Mouse (Mus musculus): ENCODE measurements around the gene Psmc3. TPM values are rescaled to one million over a fixed set of nuclear protein-coding genes. Genes with fewer than 3 reads are reported as not detected.
"Not testable (repeated sequence)": the region's sequence is repeated elsewhere in the genome, so short reads cannot be mapped to it uniquely, and the experiment has no call there.

Gene Psmc3
- 100 to 1,000 TPM; 203 to 208 TPM for total RNA-seq (2021)
- long read RNA-seq, experiment 1, transcript Psmc3-202 (12 exons, 1,636 nt), result major isoform, 259 of 311 reads
- long read RNA-seq, experiment 1, partial matches to known transcripts, result 37 of 311 reads
- long read RNA-seq, experiment 1, other reads (novel, unspliced or antisense), result 15 of 311 reads
- long read RNA-seq, experiment 2, transcript Psmc3-202 (12 exons, 1,636 nt), result major isoform, 237 of 291 reads
- long read RNA-seq, experiment 2, partial matches to known transcripts, result 25 of 291 reads
- long read RNA-seq, experiment 2, other reads (novel, unspliced or antisense), result 29 of 291 reads

DNA sequence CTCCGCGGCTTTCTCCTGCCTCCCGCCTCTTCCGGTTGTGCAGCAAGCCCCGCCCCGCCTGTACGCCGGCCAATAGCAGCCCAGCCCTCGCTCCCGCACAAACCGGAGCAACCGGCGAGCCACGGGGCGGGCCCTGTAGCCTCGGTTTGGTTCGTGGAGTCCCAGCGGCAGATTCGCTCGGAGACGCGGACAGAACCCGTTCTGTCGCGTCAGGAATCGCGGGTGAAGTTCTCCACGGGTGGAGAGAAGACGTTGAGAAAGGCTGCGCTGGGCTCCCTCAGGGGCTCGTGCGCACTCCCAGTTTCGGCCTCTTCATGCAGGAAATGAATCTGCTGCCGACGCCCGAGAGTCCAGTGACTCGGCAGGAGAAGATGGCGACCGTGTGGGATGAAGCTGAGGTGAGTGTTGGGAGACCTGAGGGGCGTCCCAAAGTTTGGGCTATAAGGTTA lies at the start of gene Psmc3:
Gene Psmc3, plus strand, starts transcription at position 76 of the 449 bp plus-strand sequence.
- DNase-seq (ENCODE audit: low spot score in 2 of 2), result peak; percentile 96
- intact Hi-C loops (cut with DNase I), result no loop called here

DNA sequence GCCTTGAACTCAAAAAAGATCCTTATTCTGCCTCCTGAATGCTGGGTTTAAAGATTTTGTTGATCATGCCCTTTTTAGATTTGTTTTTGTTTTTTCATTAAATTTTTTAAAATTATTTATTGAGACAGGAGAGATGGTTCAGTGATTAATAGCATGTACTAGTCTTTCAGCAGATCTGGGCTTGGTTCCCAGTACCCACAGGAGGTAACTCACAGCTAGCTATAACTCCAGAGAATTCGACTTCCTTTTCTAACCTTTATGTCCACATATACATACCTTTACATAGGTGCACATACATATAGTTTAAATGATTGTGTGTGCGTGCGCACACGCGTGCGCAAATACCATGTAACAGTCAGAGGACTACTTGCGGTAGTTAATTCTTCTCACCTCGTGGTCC lies 45.3 kb upstream of the Psmc3 start:
- intact Hi-C loops (cut with DNase I), result no loop called here

DNA sequence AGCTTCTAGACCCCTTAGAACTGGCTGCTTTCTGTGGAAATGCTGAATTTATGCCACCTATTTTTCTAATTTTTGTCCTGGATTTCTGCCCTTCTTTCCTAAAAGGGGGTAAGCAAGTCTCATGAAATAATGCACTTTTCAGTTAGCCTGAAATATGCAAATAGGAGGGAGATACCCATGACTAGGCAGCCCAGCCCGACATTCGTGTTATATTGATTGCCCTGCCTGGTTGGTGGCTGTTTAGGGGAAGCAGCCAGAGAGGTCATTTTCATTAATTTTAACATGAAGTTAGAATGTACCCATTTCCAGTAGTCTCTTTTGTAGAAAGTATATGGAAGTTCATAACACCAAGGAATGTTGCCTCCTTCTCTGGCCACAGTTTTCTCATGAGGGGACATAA lies 39.9 kb upstream of the Psmc3 start:
- no peak for DNase-seq (ENCODE audit: low spot score in 2 of 2)
- intact Hi-C loops (cut with DNase I), result no loop called here

More for the DNA sequence above, 45.3 kb upstream of the Psmc3 start:
- no peak for DNase-seq (ENCODE audit: low spot score in 2 of 2)

DNA sequence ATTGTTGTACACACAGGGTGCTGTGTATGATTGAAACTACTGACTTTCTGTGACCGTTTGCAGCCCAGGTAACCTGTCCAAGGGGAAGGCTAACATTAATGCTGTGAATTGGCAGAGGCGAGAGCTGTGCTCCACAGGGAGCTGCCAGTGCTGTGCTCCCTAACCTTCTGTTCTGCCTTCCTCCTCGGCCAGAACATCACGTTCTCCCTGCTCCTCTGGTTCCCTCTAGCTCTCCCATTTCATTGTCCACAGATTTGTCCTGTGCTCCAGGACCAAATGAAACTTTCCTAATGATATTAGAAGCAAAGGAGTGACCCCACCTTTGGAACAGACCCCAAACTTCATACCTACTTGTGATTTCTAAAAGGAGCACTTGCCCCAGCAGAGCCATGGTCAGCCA lies 38.4 kb upstream of the Psmc3 start:
- intact Hi-C loops (cut with DNase I), result no loop called here
- no peak for DNase-seq (ENCODE audit: low spot score in 2 of 2)

DNA sequence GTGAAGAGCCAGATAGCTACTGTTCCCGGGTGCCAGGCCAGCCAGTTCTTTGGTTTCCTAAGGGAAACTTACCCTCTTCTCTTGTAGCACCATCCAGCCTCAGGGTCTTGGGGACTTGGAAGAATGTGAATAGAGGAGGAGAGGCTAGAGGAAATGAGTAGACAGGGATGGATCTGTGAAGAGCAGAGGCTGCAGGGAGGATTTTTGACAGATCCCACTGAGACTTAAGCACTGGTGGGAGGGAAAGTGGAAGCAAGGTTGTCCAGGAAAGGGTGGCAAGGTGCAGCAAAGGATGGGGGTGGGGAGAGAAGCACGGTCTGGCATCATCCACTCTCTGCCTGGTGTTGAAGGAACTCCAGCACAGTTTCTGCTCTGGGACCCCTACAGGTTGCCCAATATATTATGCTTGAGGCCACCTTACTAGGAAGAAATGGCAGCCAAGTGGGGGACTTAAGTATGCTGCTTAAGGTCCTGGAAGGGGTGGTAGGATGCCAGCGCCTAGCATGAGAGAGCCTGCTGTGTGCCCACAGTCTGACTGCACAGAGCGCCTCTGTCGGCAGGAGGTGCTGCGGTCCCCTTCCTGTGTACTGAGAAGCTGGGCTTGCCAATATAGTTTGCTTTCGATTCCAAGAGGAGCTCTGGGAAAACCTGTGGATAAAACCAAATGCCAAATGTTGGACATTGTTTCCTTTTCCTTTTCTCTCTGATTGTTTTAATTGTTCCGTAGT lies 35.6 kb upstream of the Psmc3 start:
- intact Hi-C loops (cut with DNase I), result no loop called here
- DNase-seq (ENCODE audit: low spot score in 2 of 2), result peak; percentile 39 to 67

DNA sequence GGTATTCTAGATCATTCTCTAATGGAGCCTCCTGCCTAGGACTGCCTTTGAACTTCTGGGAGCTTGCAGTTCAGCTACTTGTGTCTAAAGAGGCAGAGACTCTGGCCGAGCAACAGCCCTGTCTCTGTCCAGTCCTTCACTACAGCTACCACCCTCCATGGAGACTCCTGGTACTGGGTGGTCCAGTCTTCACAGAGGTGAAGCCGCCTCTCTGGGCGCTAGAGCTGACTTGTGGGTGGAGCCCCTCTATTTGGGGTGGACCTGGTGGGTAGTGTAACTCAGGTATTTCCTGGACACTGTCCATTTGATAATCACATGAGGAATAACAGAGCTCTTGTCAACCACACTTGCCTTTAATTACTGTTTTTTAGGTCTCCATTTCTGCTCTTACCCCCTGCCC lies 33.9 kb upstream of the Psmc3 start:
- intact Hi-C loops (cut with DNase I), result no loop called here
- DNase-seq (ENCODE audit: low spot score in 2 of 2), result no peak

DNA sequence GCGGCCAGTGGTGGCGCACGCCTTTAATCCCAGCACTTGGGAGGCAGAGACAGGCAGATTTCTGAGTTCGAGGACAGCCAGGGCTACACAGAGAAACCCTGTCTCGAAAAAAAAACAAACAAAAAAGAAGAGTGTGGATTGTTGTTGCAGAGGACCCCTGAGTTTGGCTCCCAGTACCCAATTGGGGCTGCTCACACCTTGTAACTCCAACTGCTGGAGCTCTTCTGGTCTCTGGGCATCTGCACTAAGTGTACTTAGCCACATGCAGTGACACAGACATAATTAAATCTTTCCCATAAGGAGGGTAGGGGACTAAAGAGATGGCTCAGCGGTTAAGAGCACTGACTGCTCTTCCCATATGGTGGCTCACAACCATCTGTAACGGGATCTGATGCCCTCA lies 31.5 kb upstream of the Psmc3 start:
- intact Hi-C loops (cut with DNase I); DNase-seq (ENCODE audit: low spot score in 2 of 2): not testable (repeated sequence)

DNA sequence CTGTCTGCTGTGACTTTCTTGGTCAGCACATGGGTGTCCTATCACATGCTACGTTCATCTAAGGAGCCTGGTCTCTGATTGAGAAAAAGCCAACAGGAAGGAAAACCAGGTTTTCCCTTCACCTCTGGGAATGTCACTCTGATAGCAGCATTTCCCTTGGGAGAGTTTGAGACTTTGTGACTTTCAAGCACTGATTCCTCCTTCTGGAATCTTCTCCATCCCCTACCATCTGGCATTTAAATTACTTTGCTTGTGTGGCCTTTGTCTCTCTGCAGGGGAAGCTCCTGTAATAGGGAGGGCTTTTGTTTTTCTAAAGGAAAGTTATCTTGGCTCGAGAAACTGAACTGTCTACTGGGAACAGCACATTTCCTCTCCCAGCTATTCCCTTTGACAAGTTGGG lies 30.7 kb upstream of the Psmc3 start:
- intact Hi-C loops (cut with DNase I), result no loop called here

DNA sequence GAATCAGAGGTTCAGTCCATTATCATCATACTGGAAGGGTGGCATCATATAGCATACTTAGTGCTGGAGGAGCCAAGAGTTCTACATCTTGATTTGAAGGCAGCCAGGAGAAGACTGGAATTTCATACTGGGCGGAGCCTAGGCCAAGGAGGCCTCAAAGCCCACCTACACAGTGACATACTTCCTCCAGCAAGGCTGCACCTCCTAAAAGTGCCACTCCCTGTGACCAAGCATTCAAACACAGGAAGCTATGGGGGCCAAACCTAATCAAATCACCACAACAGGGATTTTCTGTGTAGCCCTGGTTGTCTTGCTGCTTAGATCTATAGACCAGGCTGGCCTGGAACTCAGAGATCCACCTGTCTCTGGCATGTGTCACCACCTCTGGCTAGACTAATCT lies 29.9 kb upstream of the Psmc3 start:
- intact Hi-C loops (cut with DNase I), result no loop called here

More for the DNA sequence above, 30.7 kb upstream of the Psmc3 start:
- no peak for DNase-seq (ENCODE audit: low spot score in 2 of 2)

DNA sequence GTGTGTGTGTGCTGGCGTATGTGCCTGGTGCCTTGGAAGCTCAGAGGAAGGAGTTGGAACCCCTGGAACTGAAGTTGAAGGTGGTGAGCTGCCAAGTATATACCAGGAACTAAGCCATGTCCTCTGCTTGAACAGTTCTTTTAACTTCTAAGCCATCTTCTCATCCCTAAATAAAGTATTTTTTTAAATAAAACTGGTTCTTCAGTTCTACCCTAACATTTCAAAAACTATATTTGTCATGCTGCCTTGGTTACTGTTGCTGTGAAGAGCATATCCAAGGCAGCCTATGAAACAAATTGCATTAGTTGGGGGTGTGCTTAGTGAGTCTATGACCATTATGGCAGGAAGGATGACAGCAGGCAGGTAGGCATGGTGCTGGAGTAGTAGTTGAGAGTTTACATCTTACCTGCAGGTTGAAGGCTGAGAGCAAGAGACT lies 28.7 kb upstream of the Psmc3 start:
- intact Hi-C loops (cut with DNase I), result no loop called here
- DNase-seq (ENCODE audit: low spot score in 2 of 2), result peak; percentile 52 to 79

More for the DNA sequence above, 29.9 kb upstream of the Psmc3 start:
- DNase-seq (ENCODE audit: low spot score in 2 of 2), result no peak

DNA sequence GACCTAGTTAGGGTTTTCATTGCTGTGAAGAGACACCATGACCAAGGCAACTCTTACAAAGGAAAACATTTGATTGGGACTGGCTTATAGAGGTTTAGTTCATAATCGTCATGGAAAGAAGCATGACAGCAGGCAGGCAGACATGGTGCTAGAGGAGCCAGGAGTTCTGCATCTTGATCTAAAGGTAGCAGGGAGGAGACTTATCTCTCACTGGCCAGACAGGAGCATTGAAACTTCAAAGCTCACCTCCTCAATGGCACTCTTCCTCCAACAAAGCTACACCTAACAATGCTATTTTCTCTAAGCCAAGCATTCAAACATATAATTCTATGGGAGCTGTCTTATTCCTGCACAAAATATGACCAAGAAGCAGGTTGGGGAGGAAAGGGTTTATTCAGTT lies 27.3 kb upstream of the Psmc3 start:
- no peak for DNase-seq (ENCODE audit: low spot score in 2 of 2)
- intact Hi-C loops (cut with DNase I), result no loop called here

DNA sequence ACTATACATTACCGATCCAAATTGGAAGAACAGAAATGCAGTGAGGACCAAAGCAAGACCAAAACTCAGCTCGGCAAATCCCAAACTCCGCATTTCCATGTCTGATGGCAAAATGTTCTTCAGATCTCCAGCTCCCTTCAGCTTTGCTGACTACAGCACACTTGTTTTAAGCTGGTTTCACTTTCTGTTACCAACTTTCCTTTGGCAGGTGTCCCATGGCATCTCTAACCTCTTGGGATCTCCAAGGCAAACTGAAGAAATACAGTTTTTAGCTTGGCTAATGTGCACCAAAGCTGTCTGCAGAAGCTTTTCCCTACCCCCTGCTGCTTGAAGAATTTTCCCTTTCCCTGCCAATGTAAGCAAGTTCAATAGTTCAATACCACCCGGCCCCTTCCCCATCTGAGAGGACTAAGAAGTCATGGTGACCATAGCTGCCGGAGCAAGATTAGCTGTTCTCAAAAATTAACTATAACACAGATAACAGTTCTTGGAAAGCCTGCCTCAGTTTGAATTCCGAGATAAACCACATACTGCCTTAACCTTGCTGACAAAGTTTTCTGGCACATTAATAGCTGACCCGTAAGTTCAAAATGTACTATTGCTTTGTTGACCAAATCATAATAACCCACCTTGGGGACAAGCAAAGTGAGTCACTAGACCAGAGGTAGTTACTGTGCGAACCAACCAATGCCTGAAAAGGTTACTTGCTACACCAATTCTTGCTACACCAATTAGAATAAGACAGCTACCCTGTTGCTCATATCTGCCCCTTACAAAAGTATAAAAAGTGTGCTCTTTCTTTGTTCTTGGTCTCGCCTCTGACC lies 26.2 kb upstream of the Psmc3 start:
- intact Hi-C loops (cut with DNase I), result no loop called here
- DNase-seq (ENCODE audit: low spot score in 2 of 2), result no peak

DNA sequence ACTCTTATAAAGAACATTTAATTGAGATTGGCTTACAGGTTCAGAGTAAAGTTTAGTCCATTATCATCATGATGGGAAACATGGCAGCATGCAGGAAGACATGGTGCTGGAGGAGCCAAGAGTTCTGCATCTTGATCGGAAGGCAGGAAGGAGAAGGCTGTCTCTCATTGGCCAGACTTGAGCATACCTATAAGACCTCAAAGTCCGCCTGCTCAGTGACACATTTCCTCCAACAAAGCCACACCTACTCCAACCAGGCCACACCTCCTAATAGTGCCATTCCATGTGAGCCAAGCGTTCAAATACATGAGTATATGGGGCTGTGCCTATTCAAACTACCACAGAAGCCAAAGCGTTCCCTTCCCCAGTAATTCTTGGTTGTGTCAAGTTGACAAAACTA lies 22.6 kb upstream of the Psmc3 start:
- intact Hi-C loops (cut with DNase I), result no loop called here
- DNase-seq (ENCODE audit: low spot score in 2 of 2), result no peak

DNA sequence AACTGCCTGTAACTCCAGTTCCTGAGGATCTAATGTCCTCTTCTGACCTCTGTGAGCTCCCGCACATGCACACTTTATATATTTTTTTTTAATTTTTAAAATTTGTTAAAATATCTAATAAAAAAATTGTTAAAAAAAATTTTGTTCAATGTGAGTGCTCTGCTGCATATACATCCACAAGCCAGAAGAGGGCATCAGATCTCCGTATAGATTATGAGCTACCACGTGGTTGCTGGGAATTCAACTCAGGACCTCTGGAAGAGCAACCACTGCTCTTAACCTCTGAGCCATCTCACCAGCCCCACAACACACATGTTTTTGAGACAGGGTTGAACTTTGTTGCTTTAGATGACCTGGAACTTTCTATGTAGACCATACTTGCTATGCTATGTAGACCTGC lies 20.8 kb upstream of the Psmc3 start:
- intact Hi-C loops (cut with DNase I), result no loop called here
- DNase-seq (ENCODE audit: low spot score in 2 of 2), result no peak

DNA sequence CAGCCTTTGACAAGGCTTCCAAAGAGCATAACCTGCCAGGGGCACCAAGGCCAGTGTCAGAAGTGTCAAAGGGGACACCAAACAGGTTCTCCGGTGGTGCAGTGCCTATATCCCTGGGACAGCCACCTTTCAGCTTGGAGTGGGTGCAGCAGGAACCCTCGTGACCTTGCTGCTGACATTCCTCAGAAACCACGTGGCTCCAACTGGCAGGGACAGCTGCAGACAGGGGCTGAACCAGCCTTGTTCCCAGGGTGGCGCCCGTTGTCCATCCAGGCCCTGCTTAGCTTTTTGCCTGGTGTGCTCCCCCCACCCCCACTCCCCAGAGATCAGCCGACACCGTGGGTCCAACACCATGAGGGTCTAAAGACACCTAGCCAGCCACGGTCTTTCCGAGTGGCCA lies 18.4 kb upstream of the Psmc3 start, which contains the start of gene Rapsn:
Gene Rapsn, plus strand, starts transcription at position 236 of the 400 bp plus-strand sequence.
- DNase-seq (ENCODE audit: low spot score in 2 of 2), result no peak
- intact Hi-C loops (cut with DNase I), result no loop called here

DNA sequence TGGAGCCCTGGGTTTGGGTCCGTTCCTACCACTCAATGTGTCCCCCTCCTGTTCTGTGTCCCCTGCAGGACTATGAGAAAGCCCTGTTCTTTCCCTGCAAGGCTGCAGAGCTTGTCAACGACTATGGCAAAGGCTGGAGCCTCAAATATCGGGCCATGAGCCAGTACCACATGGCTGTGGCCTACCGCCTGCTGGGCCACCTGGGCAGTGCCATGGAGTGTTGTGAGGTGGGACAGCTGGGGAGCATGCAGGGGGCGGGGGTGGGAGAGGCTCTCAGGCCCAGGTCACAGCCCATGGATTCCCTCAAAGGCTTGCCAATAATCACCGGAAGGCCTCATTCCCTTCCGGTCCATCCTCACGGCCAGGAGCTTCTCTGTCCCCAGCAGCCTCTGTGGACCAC lies 12.0 kb upstream of the Psmc3 start:
- intact Hi-C loops (cut with DNase I), result no loop called here
- no peak for DNase-seq (ENCODE audit: low spot score in 2 of 2)

DNA sequence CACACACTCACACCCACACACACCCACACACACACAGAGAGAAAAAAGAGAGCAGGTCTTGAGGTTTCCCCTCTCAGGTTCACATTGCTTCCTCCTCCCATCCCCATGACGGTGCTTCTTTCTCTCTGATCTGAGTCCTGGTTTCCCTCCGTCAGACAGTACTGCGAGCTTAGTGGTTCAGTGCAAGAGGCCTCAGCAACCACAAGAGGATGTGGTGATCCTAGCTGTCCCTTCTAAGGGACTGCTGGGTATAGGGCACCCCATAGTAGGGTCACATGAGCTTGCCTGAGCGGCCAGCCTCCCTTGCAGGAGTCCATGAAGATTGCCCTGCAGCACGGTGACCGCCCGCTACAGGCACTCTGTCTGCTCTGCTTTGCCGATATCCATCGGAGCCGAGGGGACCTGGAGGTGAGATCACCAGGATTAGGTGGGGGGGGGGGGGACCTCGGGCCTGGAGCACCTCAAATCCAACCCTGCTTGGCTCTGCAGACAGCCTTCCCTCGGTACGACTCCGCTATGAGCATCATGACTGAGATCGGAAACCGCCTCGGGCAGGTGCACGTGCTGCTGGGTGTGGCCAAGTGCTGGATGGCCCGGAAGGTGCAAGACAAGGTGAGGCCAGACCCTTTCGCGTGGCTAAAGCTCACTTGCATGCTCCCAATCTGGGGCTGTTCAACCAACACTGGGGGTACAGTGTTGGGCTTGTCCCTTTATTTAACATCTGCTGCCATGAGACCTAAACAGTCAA lies 11.0 kb upstream of the Psmc3 start:
- intact Hi-C loops (cut with DNase I), result no loop called here
- no peak for DNase-seq (ENCODE audit: low spot score in 2 of 2)

DNA sequence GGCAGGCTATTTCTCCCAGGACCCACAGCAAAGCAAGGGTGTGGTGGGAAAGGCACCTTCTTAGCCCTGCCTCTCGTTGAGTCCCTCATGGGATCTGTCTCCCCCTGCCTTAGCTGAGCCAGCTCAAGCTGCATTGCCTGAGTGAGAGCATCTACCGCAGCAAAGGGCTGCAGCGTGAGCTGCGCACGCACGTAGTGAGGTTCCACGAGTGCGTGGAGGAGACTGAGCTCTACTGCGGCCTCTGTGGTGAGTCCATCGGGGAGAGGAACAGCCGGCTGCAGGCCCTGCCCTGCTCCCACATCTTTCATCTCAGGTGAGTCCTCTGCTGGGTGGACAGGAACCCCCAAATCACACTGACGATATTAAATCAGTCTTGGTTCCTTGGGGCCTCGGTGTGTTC lies 9.1 kb upstream of the Psmc3 start:
- intact Hi-C loops (cut with DNase I), result no loop called here
- no peak for DNase-seq (ENCODE audit: low spot score in 2 of 2)

DNA sequence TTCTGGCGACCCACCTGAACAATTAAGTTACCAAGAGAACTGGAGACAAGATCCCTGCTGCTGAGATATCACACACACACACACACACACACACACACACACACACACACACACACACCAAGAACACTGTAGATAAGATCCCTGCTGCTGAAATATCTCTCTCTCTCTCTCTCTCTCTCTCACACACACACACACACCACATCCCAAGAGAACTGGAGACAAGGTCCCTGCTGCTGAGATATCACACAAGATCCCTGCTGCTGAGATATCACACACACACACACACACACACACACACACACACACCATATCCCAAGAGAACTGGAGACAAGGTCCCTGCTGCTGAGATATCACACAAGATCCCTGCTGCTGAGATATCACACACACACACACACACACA lies 8.0 kb upstream of the Psmc3 start:
- not testable (repeated sequence) for DNase-seq (ENCODE audit: low spot score in 2 of 2)

More for the DNA sequence above, 8.0 kb upstream of the Psmc3 start:
- intact Hi-C loops (cut with DNase I), result not testable (repeated sequence)

Measured in left cerebral cortex, postnatal 14 days (tissue).